Mouse (Mus musculus): Measurements from ENCODE around the gene Usp5.

Usp5 gene

DNA sequence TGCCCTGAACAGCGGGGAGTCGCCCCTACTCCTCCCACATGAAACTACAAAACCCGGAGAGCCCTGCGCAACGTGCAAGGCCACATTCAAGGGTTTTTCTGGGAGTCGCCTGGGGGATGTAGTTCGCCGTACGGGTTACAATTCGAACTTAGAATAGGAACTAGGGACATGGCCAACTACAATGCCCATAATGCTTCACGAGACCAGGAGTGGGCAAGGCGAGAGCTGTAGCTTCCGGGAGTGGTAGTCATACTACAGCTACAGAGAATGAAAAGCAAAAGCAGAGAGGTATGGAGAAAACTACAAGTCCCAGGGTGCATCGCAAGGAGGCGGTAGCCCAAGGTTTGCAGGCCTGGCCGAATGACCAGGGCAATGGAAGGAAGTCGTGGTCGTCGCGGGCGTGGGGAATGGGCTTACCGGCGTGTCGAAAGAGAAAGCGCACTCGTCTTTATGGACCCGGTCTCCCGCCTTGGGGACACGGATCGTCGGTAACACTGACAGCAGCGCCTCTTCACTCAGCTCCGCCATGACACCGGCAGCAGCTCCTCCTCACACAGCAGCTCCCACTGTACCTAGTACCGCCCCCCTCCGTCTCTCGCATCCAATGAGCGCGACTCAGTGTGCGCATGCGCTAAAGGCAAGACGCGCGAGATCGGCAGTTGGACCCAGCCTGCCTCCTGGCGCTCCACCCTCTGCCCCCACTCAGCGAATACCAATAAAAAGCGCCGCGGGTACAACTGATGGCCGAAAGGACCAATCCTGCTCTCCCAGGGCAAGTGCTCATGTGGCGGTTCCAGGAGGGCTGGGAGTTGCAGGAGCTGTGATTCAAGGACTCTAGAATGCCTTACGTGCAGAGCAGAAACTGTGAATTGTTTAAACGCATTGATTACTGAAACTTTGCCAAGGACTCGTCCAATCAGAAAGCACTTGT, at the start of gene Usp5, which contains the start of gene Cdca3:
Gene Usp5, minus strand, starts transcription at position 617 of the 931 bp plus-strand sequence.
Gene Cdca3, plus strand, starts transcription at position 680 of the 931 bp plus-strand sequence.
- peak; percentile 96 to 99 for DNase-seq (ENCODE audit: low spot score in 2 of 2)

DNA sequence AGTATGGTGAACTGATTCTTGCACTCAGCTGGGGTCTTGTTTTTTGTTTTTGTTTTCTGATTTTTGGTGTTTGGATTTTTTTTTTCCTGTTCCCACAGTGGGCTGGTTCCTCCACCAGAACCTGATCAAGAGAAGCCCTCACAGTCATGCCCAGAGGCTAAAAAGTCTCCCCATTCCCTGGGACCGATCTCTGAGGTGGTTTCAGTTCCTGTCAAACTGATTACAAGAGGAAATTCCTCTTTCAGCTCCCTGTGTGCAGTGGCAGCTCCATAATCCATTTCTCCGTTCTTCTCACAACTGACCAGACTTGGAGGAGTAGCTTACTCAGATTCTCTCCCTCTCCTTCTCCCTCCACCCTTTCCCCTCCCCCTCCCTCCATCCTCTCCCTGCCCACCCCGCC, 45.1 kb upstream of the Usp5 start:
- no peak for DNase-seq (ENCODE audit: low spot score in 2 of 2)

DNA sequence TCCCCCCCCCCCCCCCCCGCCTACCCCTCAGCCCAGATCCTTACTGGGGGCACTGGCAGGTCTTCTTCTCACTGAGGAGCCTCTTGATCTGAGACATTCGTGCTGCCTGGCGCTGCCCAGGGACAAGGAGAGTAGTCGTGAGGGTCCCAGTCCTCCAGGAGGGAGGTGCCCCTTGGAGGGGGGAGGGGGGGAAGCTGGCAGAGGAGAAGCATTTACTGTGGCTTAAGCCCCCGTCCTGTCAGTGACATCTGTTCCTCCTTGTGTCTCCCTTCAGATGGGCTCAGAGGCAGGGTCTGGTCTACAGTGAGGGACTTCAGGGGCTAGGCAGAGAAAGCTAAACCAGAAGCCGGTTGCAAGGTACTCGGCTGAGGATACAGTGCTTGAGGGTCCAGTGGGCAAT, 37.3 kb upstream of the Usp5 start:
- DNase-seq (ENCODE audit: low spot score in 2 of 2) = no peak

DNA sequence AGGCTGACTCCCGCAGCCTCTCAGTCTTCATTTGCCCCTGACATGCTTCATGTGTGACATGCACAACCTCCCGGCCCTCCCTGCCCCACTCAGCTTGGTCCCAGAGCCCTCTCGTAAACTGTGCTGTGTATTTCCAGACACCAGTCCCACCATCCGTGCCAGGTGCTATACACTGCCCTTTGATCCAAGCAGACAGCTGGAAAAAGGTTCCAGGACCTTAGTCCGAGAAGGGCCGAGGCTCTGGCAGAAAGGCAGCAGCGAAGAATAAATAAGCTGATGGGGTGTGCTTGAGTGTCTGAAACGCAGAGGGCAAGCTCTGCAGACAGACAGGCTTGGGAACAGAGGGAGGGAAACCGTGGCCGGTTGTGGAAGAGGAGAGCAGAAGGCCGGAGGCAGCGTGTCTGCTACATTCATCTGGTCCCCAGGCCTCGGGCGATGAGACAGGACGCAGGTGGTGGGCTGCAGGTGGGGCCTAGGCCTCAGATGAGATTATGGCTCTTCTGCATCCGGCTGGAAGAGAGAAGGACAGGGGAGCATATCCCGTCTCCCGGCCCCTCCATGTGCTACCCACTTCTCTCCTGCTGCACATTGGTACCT, 36.6 kb upstream of the Usp5 start:
- no peak for DNase-seq (ENCODE audit: low spot score in 2 of 2)

DNA sequence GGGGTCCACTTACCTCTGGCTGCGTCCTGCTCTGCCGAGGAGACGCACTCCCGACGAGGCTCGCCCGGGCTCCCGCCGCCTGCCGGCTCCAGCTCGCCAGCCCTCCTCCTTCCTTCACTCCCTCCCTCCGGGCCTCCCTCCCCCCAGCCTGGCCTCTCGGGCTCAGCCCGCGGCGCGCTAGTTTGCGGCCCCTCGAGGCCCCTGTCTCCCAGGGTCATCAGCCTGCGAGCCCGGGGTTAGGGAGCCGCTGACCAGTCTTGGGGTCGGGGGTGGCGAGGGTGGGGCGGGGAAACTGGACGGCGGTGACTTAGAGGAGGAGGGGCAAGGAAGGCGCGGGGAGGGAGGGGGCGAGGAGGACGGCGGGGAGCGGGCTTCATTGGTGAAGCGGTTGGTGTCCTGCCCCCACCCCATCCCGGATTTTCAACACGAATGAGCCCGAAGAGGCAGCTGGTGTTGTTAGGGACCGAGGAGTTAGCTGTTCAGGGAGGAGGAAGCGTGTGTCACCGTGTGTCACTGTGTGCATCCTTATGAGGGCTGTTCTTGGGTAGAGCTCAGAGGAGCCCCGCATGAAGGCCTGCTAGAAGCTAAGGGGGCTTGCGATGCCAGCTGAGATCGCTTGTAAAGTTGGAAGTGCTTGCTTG, 34.5 kb upstream of the Usp5 start, which contains the start of gene Gpr162:
Gene Gpr162, minus strand, starts transcription at position 326 of the 641 bp plus-strand sequence.
- DNase-seq (ENCODE audit: low spot score in 2 of 2) = peak; percentile 71 to 73

DNA sequence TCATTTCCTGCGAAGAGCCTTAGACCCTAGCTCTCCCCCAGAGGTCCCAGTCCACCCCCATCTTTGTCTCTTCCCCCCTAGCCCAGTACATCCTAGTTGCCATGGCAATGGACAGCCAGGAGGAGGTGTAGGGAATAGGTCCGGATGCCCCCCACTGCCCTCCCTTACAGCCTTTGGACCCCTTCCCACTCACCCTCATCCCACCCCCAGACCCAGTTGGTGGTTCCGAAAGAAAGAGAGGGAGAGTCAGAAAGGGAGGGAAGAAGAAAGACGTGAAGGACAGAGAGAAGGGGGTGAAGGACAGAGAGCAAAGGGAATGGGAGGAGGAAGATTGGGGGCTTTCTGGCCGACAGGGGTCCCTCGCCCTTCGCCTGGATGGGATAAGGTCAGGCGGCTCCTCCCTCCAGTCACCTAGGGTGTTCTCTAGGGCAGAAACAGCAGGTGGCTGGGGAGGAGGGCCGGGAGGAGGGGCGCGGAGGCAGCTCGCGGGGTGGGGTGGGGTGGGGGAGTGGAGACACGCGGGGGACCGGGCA, 33.9 kb upstream of the Usp5 start:
- DNase-seq (ENCODE audit: low spot score in 2 of 2) = peak; percentile 78 to 83

DNA sequence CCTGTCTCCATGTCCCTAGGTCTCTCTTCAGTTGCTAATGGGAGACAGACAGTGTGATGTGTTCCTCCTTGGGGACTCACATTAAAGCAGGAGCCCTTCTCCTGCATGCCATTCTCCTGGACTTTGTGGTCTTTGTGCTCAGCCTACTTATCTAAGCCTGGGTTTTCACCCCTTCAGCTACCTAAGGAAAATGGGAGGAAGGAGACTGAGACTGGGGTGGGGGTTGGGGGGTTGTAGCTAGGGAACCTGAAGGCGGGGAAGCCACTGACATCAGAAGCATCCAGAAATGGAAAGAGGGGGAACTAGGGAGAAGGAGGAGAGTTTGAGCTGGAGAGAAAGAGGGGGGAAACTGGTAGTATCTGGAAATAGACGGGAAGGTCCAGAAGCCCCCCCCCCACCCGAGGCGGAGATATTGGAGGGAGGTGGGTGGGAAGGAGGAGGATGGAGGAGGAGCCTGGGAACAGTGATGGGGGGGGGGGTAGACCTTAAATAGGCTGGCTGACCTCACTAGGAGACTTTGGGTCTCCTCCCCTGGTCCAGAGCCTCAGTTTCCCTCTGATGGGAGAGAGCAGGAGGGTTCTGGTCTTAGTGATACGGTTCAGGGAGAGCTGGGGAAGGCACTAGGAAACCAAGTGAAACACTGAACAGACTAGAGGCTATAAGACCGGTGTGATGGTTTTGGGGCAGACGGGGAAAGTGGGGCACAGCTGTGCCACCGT, 33.3 kb upstream of the Usp5 start:
- DNase-seq (ENCODE audit: low spot score in 2 of 2) = no peak

DNA sequence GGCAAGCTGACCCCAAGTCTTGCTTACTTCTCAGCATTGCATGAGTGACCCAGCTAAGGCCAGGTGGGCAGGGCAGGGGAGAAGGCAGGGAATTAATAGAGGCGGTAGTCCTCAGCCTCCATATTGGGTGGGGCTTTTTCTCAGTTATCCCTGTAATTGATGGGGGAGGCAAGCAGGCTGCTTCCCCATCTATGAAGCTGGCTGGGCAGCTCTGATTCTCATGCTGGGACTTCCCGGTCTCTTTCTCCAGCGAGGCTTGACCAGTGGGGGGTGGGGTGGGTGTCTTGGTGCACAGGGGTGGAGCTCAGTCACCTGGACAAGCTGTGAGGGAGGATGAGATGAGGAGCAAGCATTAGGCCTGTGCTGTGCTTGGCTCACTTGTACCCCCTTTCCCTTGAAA, 32.5 kb upstream of the Usp5 start:
- no peak for DNase-seq (ENCODE audit: low spot score in 2 of 2)

DNA sequence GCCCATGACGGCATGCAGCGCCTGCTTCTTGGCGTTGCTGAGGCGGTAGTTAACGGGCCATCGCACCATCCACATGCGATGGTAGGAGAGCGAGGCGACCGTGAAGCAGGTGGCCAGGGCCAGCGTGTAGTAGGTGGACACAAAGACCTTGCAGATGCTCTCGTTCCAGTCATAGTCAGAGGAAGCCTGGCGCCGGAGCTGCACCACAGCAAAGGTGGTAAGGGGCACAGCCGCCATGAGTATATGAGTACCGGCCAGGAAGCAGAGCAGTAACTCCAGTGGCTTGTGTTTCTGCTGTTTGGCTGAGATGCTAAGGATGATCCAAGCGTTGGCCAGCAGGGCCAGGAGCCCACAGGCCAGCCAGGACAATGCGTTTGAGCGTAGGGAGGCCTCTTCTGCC, 32.0 kb upstream of the Usp5 start:
- DNase-seq (ENCODE audit: low spot score in 2 of 2) = no peak

DNA sequence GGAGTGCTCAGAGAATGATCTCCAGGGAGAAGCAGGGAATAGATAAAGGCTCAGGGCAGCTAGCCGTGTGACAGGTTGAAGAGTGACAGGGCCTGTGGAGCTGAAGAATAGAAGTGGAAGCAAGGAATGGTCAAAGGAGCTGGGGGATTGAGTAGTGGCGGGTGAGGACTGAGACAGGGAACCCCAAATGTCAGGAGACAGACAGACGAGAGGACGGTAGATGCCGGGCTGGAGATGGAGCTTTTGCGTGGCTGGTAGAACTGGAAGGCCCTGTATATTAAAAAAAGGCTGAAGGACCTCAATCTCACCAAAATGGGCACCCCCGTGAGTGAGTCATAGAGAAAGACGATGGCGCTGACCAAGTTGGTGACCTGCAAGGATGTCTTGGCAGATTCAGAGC, 31.2 kb upstream of the Usp5 start:
- DNase-seq (ENCODE audit: low spot score in 2 of 2) = no peak

DNA sequence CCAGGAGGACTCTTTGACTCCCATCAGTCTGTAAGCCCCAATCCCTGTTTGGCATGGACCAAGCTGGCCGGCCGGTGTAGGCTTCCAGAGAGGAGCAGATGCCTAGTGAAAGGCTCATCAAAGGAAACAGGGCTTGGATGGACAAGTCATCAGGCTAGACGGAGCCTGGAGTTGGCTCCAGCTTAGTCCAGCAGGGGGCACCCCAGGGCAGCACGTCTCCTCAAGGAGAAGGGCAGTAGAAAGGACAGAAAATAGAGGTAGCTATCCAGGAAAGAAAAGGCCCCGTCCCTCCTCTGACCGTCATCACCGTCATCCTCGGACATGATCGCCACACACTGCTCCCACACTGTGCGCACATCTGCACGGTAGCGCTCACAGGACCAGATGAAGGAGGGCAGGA, 30.4 kb upstream of the Usp5 start:
- DNase-seq (ENCODE audit: low spot score in 2 of 2) = peak; percentile 82 to 94

DNA sequence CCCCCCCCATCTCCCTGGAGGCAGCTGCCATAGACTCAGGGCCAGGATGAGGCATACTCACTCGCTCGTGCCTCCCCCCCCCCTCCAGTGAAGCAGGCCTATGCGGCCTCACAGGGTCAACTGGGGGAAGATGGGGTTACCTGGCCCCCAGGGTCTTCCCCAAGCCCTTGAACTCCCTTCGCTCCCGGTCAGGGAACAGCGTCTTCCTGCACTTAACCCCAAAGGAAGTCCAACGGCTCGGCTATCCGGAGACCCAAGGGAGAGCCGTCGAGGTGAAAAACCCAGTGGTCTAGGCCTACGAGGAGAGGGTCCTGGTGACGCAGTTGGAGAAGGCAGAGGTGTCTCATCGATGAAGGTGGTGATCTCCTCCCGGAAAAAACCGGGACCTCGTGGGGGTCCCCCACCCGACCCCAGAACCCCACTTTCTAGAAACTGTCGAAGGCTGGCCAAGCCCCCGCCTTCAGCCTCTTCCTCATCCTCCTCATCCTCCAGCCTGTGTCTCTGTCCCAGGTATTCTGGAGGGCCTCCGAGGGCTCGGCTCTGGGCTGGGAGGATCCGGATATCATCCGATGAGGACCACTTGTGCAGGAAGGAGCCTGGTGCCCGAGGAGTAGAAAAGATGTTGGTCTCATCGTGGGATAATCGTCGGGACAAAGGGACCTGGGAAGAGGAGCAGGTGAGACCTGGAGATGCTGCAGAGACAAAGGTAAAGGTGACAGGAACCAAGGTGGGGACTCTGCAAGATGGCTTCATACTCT, 29.5 kb upstream of the Usp5 start:
- no peak for DNase-seq (ENCODE audit: low spot score in 2 of 2)

DNA sequence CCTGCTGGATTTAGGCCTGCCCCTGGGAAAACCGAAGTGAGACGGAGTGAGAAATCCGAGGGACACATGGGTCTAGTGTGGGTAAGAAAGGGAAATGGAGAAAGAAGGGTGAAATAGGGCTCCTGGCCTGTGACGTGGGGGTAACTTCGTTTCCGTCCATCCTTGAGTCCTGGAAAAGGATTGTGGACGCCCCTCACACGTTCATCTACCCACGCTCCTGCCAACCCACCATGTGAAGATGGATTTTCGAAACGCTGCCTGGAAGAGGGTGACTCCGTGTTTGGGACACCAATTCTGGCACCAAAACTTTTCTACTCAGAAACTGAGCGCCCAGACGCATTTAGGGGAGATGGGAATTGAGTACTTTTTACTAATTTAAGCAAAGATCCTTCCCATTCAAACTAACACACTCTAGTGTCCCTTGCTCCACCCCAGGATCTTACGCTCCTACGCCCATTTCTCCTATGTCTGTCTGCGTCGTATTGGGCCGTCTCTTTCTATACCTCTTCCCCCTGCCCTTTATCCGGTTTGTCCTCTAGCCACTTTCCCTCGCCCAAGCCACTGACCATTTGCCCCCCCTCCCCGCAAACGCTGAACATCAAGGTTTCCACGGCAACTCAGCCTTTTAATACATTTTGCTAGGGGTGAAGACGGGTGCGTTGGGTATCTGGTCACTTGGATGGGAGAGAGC, 28.7 kb upstream of the Usp5 start:
- DNase-seq (ENCODE audit: low spot score in 2 of 2) = no peak

DNA sequence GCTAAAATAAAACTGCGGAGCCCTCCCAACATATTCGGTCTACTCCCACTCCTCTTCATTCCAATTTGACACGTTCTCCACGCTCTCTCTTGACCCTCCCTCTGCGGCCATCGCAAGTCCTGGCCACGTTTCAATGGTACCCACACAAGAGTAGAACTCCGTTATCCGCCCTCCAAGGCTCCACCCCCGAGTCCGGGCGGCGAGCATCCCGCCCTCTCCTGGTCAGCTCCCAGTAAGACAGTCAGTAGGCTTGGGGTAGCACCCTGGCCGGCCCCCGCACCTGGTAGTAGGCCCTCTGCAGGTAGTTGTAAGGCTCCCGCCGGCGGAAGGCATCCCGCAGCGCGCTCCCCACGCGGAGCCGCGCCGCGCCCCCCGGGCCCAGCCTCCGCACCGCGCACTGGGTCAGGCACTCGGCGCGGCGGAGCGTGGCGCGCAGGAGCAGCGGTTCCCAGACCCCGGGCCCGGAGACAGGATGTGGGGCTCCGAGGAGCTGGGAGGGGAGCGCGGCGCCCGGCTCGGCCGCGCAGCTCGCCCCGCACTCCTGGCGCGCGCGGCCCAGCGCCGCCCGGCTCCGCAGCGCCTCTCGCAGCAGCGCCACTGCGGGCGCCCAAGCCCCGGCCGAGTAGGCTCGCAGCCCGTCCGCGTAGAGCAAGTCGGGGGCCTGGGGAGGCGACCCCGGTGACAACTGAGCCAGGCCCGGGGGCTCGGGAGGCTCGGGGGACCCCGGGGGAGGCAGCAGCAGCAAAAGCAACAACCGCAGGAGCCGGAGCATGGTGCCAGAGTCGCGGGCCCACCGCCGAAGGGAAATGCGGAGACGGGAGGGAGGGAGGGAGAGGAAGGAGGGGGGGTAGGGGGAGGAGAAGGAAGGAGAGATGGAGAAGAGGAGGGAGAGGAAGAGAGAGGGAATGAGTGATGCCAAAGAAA, 27.9 kb upstream of the Usp5 start, which contains the start of gene P3h3:
Gene P3h3, minus strand, starts transcription at position 837 of the 924 bp plus-strand sequence.
- peak; percentile 76 to 79 for DNase-seq (ENCODE audit: low spot score in 2 of 2)

DNA sequence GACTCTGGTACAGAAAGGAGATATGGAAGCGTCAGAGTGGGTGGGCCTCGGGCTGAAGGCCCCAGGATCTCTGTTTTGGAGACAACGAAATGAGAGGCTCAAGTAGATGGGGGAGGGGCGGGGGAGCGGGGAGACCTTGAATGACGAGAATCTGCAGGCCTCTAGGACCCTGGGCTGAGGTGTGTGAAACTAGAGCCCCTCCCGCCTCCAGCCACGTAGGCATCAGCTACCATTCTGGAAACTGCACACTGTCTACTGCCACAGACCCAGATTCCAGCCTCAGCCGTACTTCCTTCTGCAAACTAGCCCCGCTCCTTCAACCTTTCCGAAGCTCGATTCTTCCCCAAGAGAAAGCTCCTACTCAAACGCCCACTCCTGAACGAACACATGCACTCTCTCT, 27.0 kb upstream of the Usp5 start:
- no peak for DNase-seq (ENCODE audit: low spot score in 2 of 2)

DNA sequence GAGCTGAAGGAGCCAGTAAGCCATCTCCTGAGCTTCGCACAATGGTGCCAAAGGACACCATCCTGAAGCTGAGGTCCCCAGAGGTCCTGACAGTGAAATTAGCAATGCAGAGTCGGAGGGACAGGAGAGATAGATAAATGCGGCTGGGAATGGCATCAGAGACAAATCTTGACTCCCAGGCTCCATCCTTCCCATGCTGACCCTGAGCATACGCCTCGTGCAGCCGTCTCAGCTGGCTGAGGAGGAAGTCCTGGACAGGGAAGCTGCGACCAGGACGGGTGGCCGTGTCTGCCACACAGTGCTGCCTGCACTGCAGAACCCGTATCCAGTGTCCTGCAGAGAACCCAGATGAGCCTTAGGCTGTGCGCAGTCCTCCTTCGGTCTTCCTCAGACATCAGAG, 25.4 kb upstream of the Usp5 start:
- no peak for DNase-seq (ENCODE audit: low spot score in 2 of 2)

DNA sequence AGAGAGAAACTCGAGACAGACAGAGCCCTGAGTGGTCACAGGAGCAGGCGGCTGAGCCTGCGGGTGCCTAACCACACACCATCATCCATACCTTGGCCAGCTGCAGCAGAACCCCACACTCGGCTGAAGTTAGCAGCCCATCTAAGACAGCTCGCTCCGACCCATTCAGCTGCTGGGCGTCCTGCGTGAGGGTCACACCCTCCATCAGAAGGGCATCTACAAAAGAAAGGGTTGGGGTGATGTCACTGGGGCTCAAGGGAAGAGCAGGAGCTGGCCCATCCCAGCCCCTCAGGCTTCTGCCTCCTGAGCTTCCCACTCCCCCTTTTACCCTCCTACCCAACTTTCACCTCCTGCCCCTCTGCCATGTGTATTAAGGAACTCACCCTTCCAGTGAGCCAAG, 21.3 kb upstream of the Usp5 start:
- no peak for DNase-seq (ENCODE audit: low spot score in 2 of 2)

DNA sequence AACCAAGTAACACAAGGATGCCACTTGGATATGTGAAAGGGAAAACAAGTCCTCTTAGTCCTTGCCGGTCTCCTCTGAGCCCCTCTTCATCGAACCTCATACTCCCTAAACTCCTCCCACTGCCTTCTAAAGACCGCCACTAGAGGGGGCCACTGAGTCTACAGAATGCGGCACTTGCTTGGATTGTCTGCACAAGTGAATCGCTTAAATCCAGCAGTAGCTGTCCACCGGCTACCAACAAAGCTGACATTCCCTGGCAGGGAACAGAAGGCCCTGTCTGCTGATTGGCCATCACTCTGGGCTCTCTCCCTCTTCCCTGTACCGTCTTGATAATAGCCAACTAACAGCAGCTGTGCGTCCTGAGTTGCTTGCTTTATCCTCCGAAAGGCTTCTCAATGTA, 18.0 kb upstream of the Usp5 start:
- DNase-seq (ENCODE audit: low spot score in 2 of 2) = peak; percentile 89 to 97
